Mouse (Mus musculus): ENCODE measurements around the gene Rpl3.

- no peak for TF ChIP-seq POLR2A (IDR thresholded peaks at IDR 0.05; ENCODE audit: low read depth, low read length)
- TF ChIP-seq CTCF (IDR thresholded peaks at IDR 0.05; ENCODE audit: extremely low read depth, insufficient read length, insufficient replicate concordance, low read depth, low read length): no peak
Measured at GRCm38 (mm10) chr15:80044249-80044648, 47.4 kb downstream of the Rpl3 start.

All from small intestine, adult 2 months (tissue).